Mouse (Mus musculus) megakaryocyte, embryonic 14.5 days (primary cell): ENCODE results near the gene Wasf3. TPM values are rescaled to one million over a fixed set of nuclear protein-coding genes. Genes with fewer than 3 reads are reported as not detected.

ENCODE experiments used
- H3K27me3 ChIP-seq: replicated peaks from 2 replicates; pipeline ENCODE3; 2012; ENCODE audit warnings: inconsistent platforms
- H3K36me3 ChIP-seq: replicated peaks from 2 replicates; pipeline ENCODE3; 2012; ENCODE audit warnings: low read length, inconsistent platforms, mixed read lengths
- H3K4me1 ChIP-seq: 2 replicates; pipeline ENCODE4 v1.6.1; 2012; ENCODE audit warnings: inconsistent platforms
- H3K4me3 ChIP-seq: replicated peaks from 2 replicates; pipeline ENCODE3; 2012; ENCODE audit warnings: moderate library complexity, mild to moderate bottlenecking, inconsistent platforms
- H3K9me3 ChIP-seq: 2 replicates; pipeline ENCODE4 v1.6.1; 2012; ENCODE audit warnings: inconsistent platforms
- FLI1 ChIP-seq: IDR thresholded peaks from 2 replicates; pipeline ENCODE4 v1.6.1; 2012; ENCODE audit warnings: low read length, inconsistent platforms, mixed read lengths
- GATA1 ChIP-seq: IDR thresholded peaks from 3 replicates; pipeline ENCODE4 v1.6.1; 2012; ENCODE audit warnings: mixed read lengths, low read length, inconsistent platforms, borderline replicate concordance
- polyA plus RNA-seq: library from polyadenylated mRNA; stranded (reverse); fragments of >175 nt; gene quantifications from 2 replicates; pipeline ENCODE4 v1.2.3, GENCODE M21; 2012; ENCODE audit warnings: low replicate concordance; ENCODE audit not compliant: insufficient read depth

Wasf3 gene
- polyA plus RNA-seq, 1 experiment = 0.04 TPM

- no peaks in the 10 kb centered on the region for H3K27me3 ChIP-seq
- no peaks in the 10 kb centered on the region for H3K4me1 ChIP-seq
- no peak for TF ChIP-seq FLI1
- peaks cover 37% of the 10 kb centered on the region for H3K9me3 ChIP-seq
- H3K36me3 ChIP-seq = no peaks in the 10 kb centered on the region
- no peak overlapping the region for H3K4me3 ChIP-seq
Measured at GRCm38 (mm10) chr5:146368356-146368755, 16.4 kb upstream of the Wasf3 start.

GRCm38 (mm10) chr5:146368971-146369370, 15.8 kb upstream of the Wasf3 start:
- no peak overlapping the region for H3K4me3 ChIP-seq
- no peak for TF ChIP-seq FLI1
- no peak for TF ChIP-seq GATA1
- H3K36me3 ChIP-seq = no peaks in the 10 kb centered on the region
- H3K27me3 ChIP-seq = no peaks in the 10 kb centered on the region
- peaks cover 37% of the 10 kb centered on the region for H3K9me3 ChIP-seq
- no peaks in the 10 kb centered on the region for H3K4me1 ChIP-seq

DNA sequence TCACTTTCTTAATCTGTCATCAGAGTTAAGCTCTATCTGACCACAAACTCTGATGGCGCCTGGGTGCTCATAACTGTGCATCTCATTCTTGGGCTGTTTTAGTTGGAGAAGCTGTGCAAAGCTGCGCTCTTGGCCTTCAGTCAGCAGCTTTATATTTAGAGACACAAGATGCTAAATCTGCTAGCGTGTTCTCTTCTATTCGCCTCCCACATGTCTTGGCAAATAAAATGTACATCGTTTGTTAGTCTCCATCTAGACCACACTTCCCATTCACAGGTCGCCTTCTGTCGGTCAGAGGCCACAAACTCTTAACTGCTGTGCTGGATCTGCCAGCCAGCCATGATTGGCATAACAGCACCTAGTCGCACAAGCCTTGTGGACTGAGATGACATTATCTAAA, 14.0 kb upstream of the Wasf3 start:
- H3K4me1 ChIP-seq = no peaks in the 10 kb centered on the region
- no peaks in the 10 kb centered on the region for H3K36me3 ChIP-seq
- TF ChIP-seq GATA1 = no peak
- no peak for TF ChIP-seq FLI1
- peaks cover 35% of the 10 kb centered on the region for H3K9me3 ChIP-seq
- H3K27me3 ChIP-seq = no peaks in the 10 kb centered on the region
- no peak overlapping the region for H3K4me3 ChIP-seq

DNA sequence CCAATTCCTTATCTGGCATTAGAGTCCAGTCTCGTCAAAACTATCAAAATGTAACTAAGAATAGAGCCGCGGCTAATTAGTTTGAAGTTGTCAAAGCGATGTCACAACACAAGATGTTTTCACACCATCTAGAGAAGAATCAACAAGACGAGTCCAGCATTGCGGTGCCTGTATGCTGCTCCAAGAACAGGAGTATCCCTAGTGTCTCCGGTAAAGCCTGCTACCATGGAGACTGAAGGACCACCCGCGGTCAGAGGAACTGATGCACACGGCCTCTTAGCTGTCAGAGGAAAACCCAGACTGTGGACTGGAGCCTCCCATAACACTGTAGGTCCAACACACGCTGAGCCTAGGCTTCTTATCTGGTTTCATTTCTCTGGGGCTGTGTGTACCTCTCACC, 11.5 kb upstream of the Wasf3 start:
- peaks cover 51% of the 10 kb centered on the region for H3K9me3 ChIP-seq
- H3K4me3 ChIP-seq = no peak overlapping the region
- no peaks in the 10 kb centered on the region for H3K27me3 ChIP-seq
- no peaks in the 10 kb centered on the region for H3K4me1 ChIP-seq
- H3K36me3 ChIP-seq = no peaks in the 10 kb centered on the region
- TF ChIP-seq FLI1 (no peak), GATA1 (no peak)

DNA sequence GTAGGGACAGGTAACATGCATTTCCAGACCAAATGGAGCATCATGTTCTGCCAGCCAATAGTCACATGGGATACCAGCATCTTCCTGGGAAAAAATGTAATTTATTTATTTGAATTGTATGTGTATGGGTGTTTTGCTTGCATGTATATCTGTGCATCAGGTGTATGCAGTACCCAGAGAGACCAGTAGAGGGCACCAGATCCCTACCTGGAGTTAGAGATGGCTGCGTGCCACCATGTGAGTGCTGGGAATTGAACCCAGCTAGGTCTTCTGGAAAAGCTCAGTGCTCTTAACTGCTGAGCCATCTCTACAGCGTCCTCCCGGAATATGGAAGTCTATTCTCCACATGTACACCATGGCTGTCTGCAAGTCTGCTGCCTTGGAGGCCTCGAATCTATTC, 8.2 kb upstream of the Wasf3 start:
- Histone ChIP-seq H3K36me3 (no peaks in the 10 kb centered on the region), H3K4me1 (no peaks in the 10 kb centered on the region), H3K4me3 (no peak overlapping the region), H3K9me3 (peaks cover 38% of the 10 kb centered on the region), H3K27me3 (no peaks in the 10 kb centered on the region)
- TF ChIP-seq GATA1 = no peak
- no peak for TF ChIP-seq FLI1

DNA sequence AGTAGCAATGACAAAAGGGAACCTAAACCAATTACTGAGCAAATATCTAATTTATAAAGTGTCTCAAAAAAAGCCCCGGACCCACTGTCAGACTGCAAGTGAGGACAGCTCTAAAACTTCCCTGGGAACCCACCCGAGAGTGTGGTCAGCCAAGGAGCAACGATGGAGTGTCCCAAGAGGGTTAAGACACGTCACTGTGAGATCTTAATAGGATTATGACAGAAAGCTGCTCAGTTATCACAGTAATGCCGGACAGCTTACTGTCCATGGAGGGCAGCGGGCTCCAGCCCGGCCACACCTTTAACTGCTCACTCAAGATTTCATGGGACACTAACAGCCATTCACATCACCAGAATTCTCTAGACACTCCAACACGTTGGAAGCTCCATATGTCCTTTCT, 4.7 kb upstream of the Wasf3 start:
- Histone ChIP-seq H3K4me1 (no peaks in the 10 kb centered on the region; the same call in 1 of the 2 replicates), H3K4me3 (no peak overlapping the region), H3K27me3 (peaks cover 9% of the 10 kb centered on the region), H3K9me3 (peaks cover 50% of the 10 kb centered on the region), H3K36me3 (no peaks in the 10 kb centered on the region)
- no peak for TF ChIP-seq FLI1

DNA sequence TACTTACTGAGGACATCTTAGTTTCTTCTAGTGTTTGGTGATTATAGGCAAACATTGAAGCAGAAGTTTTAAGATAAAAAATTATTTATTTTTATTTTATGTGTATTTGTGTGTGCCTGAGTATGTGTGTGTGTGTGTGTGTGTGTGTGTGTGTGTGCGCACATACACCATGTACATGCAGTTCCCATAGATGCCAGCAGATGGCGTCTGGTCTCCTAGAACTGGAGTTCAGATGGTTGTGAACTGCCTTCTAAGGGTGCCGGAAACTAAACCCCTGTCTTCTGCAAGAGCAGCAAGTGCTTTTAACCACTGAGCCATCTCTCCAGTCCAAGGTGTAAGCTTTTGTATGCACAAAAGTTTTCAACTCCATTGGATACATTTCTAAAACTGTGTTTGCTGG, 2.5 kb upstream of the Wasf3 start:
- TF ChIP-seq GATA1 (no peak), FLI1 (no peak)
- H3K36me3 ChIP-seq = no peaks in the 10 kb centered on the region
- H3K4me1 ChIP-seq = peaks cover 3% of the 10 kb centered on the region; the same call in 1 of the 2 replicates
- H3K9me3 ChIP-seq = peaks cover 52% of the 10 kb centered on the region
- no peak overlapping the region for H3K4me3 ChIP-seq
- peaks cover 24% of the 10 kb centered on the region for H3K27me3 ChIP-seq

- Histone ChIP-seq H3K4me3 (no peak overlapping the region), H3K27me3 (peaks cover 24% of the 10 kb centered on the region), H3K4me1 (peaks cover 3% of the 10 kb centered on the region; the same call in 1 of the 2 replicates), H3K9me3 (peaks cover 50% of the 10 kb centered on the region), H3K36me3 (no peaks in the 10 kb centered on the region)
- TF ChIP-seq GATA1 = no peak
- no peak for TF ChIP-seq FLI1
Measured at GRCm38 (mm10) chr5:146383401-146383800, 1.4 kb upstream of the Wasf3 start.

DNA sequence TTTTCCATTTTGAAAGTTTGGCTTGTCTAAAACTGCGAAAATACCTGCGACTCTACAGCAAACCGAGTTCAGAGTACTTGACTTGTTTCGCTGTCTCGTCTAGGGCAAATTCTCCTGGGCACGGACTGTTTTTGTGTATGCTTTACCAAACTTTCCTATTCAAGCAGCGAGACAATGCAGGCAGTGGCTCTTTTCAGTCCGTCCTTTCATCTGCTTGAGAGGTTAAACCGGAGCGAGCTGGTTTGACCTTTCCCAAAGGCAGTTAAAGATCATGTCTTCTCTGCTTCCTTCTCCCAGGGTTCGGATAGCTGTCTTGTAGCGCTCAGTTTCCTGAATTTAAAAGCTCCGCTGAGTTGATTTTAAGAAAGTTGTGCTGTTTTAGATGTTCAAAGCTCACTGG, 1.2 kb downstream of the Wasf3 start:
- H3K36me3 ChIP-seq = no peaks in the 10 kb centered on the region
- peaks cover 45% of the 10 kb centered on the region for H3K9me3 ChIP-seq
- peaks cover 24% of the 10 kb centered on the region for H3K27me3 ChIP-seq
- no peak overlapping the region for H3K4me3 ChIP-seq
- peaks cover 3% of the 10 kb centered on the region; the same call in 1 of the 2 replicates for H3K4me1 ChIP-seq
- TF ChIP-seq FLI1 = no peak
- TF ChIP-seq GATA1 = no peak

GRCm38 (mm10) chr5:146386906-146387305, 2.1 kb downstream of the Wasf3 start:
- no peak for TF ChIP-seq GATA1
- TF ChIP-seq FLI1 = no peak
- Histone ChIP-seq H3K4me1 (peaks cover 3% of the 10 kb centered on the region; the same call in 1 of the 2 replicates), H3K4me3 (no peak overlapping the region), H3K27me3 (peaks cover 24% of the 10 kb centered on the region), H3K9me3 (peaks cover 45% of the 10 kb centered on the region), H3K36me3 (no peaks in the 10 kb centered on the region)

- no peak for TF ChIP-seq GATA1
- no peak for TF ChIP-seq FLI1
- H3K4me3 ChIP-seq = no peak overlapping the region
- peaks cover 36% of the 10 kb centered on the region for H3K9me3 ChIP-seq
- no peaks in the 10 kb centered on the region for H3K4me1 ChIP-seq
- H3K27me3 ChIP-seq = no peaks in the 10 kb centered on the region
- no peaks in the 10 kb centered on the region for H3K36me3 ChIP-seq
Measured at GRCm38 (mm10) chr5:146394563-146394962, 9.8 kb downstream of the Wasf3 start.
